Mouse (Mus musculus): ENCODE measurements around the gene 1700029H14Rik.

- TF ChIP-seq POLR2A (IDR thresholded peaks at IDR 0.05; ENCODE audit: borderline replicate concordance, extremely low read depth, low read depth, low read length) (no peak), CTCF (IDR thresholded peaks at IDR 0.05; ENCODE audit: insufficient read depth, low read length) (no peak)
Observed at GRCm38 (mm10) chr8:13521392-13521791, 40.9 kb downstream of the 1700029H14Rik start.

All from lung, adult 2 months (tissue).